Mouse (Mus musculus): ENCODE data around the gene Itga8. TPM values are rescaled to one million over a fixed set of nuclear protein-coding genes. Genes with fewer than 3 reads are reported as not detected.

The Itga8 gene
- polyA plus RNA-seq, 1 experiment from 2014 or later, result 2.7 TPM

GRCm38 (mm10) chr2:12156401-12156800, 145.3 kb downstream of the Itga8 start:
- no peak overlapping the region for H3K4me3 ChIP-seq (ENCODE audit: low read depth, low read length)
- no peak overlapping the region for H3K4me2 ChIP-seq (ENCODE audit: low read depth, low read length)
- no peaks in the 10 kb centered on the region for H3K9me3 ChIP-seq (replicated peaks; ENCODE audit: control insufficient read depth, low read length)
- H3K9ac ChIP-seq (ENCODE audit: low read depth, low read length), result no peak overlapping the region
- H3K36me3 ChIP-seq (ENCODE audit: control insufficient read depth, insufficient read depth), result no peaks in the 10 kb centered on the region
- no peaks in the 10 kb centered on the region for H3K27me3 ChIP-seq (ENCODE audit: control insufficient read depth, insufficient read depth, low read depth, low read length)
- H3K4me1 ChIP-seq (ENCODE audit: control insufficient read depth, low read depth, low read length), result no peaks in the 10 kb centered on the region
- H3K27ac ChIP-seq (ENCODE audit: low read length), result no peak overlapping the region
- no peak for ATAC-seq (ENCODE audit: low read depth)
- WGBS (ENCODE audit: insufficient replicate concordance), result 69% methylated on average over 3 of the region's 3 CpGs

DNA sequence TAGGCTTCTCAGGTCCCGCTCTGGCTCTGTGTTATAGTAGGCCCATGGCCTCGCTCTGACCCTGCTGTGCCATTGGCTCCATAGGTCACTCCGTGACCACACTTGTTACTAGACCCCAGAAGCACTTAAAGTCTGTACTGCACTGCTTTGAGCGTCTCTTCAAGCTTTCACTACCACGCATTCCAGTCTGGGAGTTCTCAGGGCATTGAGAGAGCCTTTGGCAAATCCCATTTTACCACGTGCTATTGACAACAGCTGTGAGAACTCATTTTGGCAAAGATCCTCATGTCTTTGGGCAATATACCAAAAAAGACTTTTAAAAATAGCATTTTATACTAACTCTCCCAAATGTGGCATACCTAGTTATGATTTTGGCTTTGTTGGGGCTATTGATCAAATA, 147.0 kb downstream of the Itga8 start:
- H3K27ac ChIP-seq (ENCODE audit: low read length), result no peak overlapping the region
- WGBS (ENCODE audit: insufficient replicate concordance), result 63% methylated on average over 6 of the region's 6 CpGs
- H3K27me3 ChIP-seq (ENCODE audit: control insufficient read depth, insufficient read depth, low read depth, low read length), result no peaks in the 10 kb centered on the region
- no peak overlapping the region for H3K9ac ChIP-seq (ENCODE audit: low read depth, low read length)
- no peak overlapping the region for H3K4me2 ChIP-seq (ENCODE audit: low read depth, low read length)
- no peak overlapping the region for H3K4me3 ChIP-seq (ENCODE audit: low read depth, low read length)
- ATAC-seq (ENCODE audit: low read depth), result no peak
- no peaks in the 10 kb centered on the region for H3K9me3 ChIP-seq (replicated peaks; ENCODE audit: control insufficient read depth, low read length)
- H3K36me3 ChIP-seq (ENCODE audit: control insufficient read depth, insufficient read depth), result no peaks in the 10 kb centered on the region
- H3K4me1 ChIP-seq (ENCODE audit: control insufficient read depth, low read depth, low read length), result no peaks in the 10 kb centered on the region

DNA sequence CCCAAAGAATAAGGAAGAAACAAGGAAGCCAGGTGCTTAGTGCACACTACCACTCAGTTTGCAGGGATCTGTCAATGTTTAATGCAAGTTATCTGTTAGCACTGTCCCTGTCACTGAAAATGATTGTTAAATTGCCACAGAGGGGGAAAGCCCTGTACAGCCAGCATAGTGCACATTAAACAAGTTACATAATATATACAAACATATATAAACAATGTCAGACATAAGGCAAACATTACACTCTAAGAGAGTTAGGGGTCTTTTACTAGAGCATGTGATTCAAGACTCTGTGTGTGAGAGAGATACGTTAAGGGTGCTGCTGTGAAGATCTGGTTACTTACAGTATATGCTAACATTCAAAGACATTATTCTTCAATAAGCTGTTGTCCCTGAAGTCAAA, 148.2 kb downstream of the Itga8 start:
- 53% methylated on average over 1 of the region's 1 CpGs for WGBS (ENCODE audit: insufficient replicate concordance)
- H3K9ac ChIP-seq (ENCODE audit: low read depth, low read length), result no peak overlapping the region
- no peak for ATAC-seq (ENCODE audit: low read depth)

DNA sequence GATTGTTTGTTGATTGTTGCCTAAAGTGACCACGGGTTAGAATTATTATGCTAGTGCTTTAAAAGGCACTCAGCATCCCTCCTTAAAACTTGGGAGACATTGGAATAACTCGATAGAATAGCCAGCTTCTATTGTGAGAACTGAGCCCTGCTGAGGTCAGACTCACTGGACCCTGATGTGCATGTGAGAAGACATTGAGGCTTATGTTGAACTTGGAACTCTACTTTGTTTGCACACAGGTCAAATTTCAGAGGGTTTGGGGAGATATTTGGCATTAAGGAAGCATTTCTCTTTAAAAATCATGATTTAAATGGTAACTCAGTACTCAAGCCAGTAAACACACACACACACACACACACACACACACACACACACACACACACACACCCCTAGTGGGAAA, 153.8 kb downstream of the Itga8 start:
- whole genome bisulfite sequencing (ENCODE audit: insufficient replicate concordance), result 55% methylated on average over 2 of the region's 2 CpGs
- Histone ChIP-seq H3K27ac (ENCODE audit: low read length) (no peak overlapping the region), H3K4me1 (ENCODE audit: control insufficient read depth, low read depth, low read length) (no peaks in the 10 kb centered on the region), H3K9ac (ENCODE audit: low read depth, low read length) (no peak overlapping the region), H3K4me3 (ENCODE audit: low read depth, low read length) (no peak overlapping the region), H3K9me3 (replicated peaks; ENCODE audit: control insufficient read depth, low read length) (no peaks in the 10 kb centered on the region), H3K27me3 (ENCODE audit: control insufficient read depth, insufficient read depth, low read depth, low read length) (no peaks in the 10 kb centered on the region), H3K36me3 (ENCODE audit: control insufficient read depth, insufficient read depth) (no peaks in the 10 kb centered on the region), H3K4me2 (ENCODE audit: low read depth, low read length) (no peak overlapping the region)
- ATAC-seq (ENCODE audit: low read depth), result 0 out of 2 replicates have a peak, but pooled peaks have one; percentile 32

More for the DNA sequence above, 148.2 kb downstream of the Itga8 start:
- Histone ChIP-seq H3K4me2 (ENCODE audit: low read depth, low read length) (no peak overlapping the region), H3K9me3 (replicated peaks; ENCODE audit: control insufficient read depth, low read length) (no peaks in the 10 kb centered on the region), H3K4me3 (ENCODE audit: low read depth, low read length) (no peak overlapping the region), H3K27ac (ENCODE audit: low read length) (no peak overlapping the region), H3K27me3 (ENCODE audit: control insufficient read depth, insufficient read depth, low read depth, low read length) (no peaks in the 10 kb centered on the region), H3K4me1 (ENCODE audit: control insufficient read depth, low read depth, low read length) (no peaks in the 10 kb centered on the region), H3K36me3 (ENCODE audit: control insufficient read depth, insufficient read depth) (no peaks in the 10 kb centered on the region)

GRCm38 (mm10) chr2:12146612-12147011, 155.1 kb downstream of the Itga8 start:
- Histone ChIP-seq H3K4me2 (ENCODE audit: low read depth, low read length) (no peak overlapping the region), H3K27ac (ENCODE audit: low read length) (no peak overlapping the region), H3K4me3 (ENCODE audit: low read depth, low read length) (no peak overlapping the region), H3K36me3 (ENCODE audit: control insufficient read depth, insufficient read depth) (no peaks in the 10 kb centered on the region), H3K9me3 (replicated peaks; ENCODE audit: control insufficient read depth, low read length) (no peaks in the 10 kb centered on the region), H3K4me1 (ENCODE audit: control insufficient read depth, low read depth, low read length) (no peaks in the 10 kb centered on the region), H3K9ac (ENCODE audit: low read depth, low read length) (no peak overlapping the region), H3K27me3 (ENCODE audit: control insufficient read depth, insufficient read depth, low read depth, low read length) (no peaks in the 10 kb centered on the region)
- ATAC-seq (ENCODE audit: low read depth), result no peak
- WGBS (ENCODE audit: insufficient replicate concordance), result 30% methylated on average over 2 of the region's 2 CpGs

DNA sequence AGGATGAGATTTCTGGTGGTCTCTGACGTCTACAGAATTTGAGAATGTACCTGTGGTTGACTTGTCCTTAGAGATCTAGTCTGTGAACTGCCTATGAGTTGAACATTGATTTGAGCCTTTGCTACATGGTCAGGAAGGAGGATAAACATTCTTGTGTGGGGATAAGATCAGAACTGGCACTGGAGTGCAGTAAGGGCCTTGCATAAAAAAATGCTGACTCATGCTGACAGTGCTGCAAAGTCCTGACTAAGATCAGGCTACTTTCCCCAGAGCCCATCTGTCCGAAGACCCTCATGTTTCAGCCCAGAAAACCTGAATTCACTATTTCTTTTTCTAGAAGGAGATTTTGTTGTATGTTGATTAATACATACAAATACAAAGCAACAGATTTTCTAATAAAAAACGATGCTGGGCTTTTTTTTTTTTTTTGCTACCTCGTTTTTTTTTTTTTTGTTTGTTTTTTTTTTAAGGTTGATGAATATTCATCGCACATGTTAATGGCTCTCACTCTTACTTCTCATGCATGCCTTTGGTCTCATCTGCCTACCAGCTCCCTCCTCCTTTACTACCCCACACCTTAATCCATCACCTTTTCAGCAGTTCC, 162.9 kb downstream of the Itga8 start:
- 55% methylated on average over 5 of the region's 5 CpGs for WGBS (ENCODE audit: insufficient replicate concordance)
- H3K4me1 ChIP-seq (ENCODE audit: control insufficient read depth, low read depth, low read length), result no peaks in the 10 kb centered on the region
- H3K27ac ChIP-seq (ENCODE audit: low read length), result no peak overlapping the region
- H3K4me3 ChIP-seq (ENCODE audit: low read depth, low read length), result no peak overlapping the region
- no peak overlapping the region for H3K9ac ChIP-seq (ENCODE audit: low read depth, low read length)
- no peaks in the 10 kb centered on the region for H3K36me3 ChIP-seq (ENCODE audit: control insufficient read depth, insufficient read depth)
- no peak for ATAC-seq (ENCODE audit: low read depth)
- no peaks in the 10 kb centered on the region for H3K9me3 ChIP-seq (replicated peaks; ENCODE audit: control insufficient read depth, low read length)
- no peaks in the 10 kb centered on the region for H3K27me3 ChIP-seq (ENCODE audit: control insufficient read depth, insufficient read depth, low read depth, low read length)
- no peak overlapping the region for H3K4me2 ChIP-seq (ENCODE audit: low read depth, low read length)

DNA sequence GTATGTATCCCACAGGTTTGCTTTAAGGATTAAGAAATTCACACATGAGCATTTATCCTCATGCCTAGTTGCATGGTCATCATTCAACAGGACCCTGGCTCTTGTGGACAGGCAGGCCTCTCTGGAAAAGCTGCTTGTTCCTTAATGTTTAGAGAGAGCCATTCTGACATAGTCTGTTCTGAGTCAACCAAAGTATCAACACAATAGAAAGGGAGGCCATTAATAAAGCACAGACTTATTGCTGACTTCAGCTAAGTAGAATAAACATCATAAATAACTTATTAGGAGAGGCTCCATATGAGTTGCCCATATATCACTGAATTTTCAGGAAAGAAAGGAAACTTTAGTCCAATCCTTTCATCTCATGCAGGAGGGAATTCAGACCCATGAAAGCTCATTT, 175.1 kb downstream of the Itga8 start:
- no peaks in the 10 kb centered on the region for H3K36me3 ChIP-seq (ENCODE audit: control insufficient read depth, insufficient read depth)
- H3K4me2 ChIP-seq (ENCODE audit: low read depth, low read length), result no peak overlapping the region
- H3K27me3 ChIP-seq (ENCODE audit: control insufficient read depth, insufficient read depth, low read depth, low read length), result no peaks in the 10 kb centered on the region
- H3K9ac ChIP-seq (ENCODE audit: low read depth, low read length), result no peak overlapping the region
- H3K27ac ChIP-seq (ENCODE audit: low read length), result no peak overlapping the region
- H3K4me1 ChIP-seq (ENCODE audit: control insufficient read depth, low read depth, low read length), result no peaks in the 10 kb centered on the region
- no peak for ATAC-seq (ENCODE audit: low read depth)
- no peaks in the 10 kb centered on the region for H3K9me3 ChIP-seq (replicated peaks; ENCODE audit: control insufficient read depth, low read length)
- no peak overlapping the region for H3K4me3 ChIP-seq (ENCODE audit: low read depth, low read length)

DNA sequence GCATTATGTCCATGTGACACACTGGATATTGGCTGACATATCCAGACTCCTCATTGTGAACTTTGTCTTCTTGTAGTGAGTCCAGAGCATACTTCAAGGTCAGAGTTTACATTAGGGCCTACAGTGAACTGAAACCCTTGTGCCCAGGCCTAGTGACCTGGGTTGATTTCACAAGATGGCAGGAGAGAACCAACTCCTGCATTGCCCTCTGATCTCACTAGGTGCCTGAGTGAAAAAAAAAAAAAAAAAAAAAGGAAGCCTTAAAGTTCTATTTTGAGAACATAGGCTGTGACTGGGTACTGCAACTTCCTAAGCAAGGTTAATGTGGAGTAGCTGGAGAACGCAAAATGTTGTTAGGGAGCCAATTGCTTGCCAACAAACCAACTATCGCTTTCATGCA, 186.2 kb downstream of the Itga8 start:
- H3K9ac ChIP-seq (ENCODE audit: low read depth, low read length), result no peak overlapping the region
- WGBS (ENCODE audit: insufficient replicate concordance), result 49% methylated on average over 2 of the region's 2 CpGs

GRCm38 (mm10) chr2:12109306-12109705, 192.4 kb downstream of the Itga8 start:
- Histone ChIP-seq H3K36me3 (ENCODE audit: control insufficient read depth, insufficient read depth) (no peaks in the 10 kb centered on the region), H3K4me2 (ENCODE audit: low read depth, low read length) (no peak overlapping the region), H3K9me3 (replicated peaks; ENCODE audit: control insufficient read depth, low read length) (no peaks in the 10 kb centered on the region), H3K9ac (ENCODE audit: low read depth, low read length) (no peak overlapping the region), H3K4me1 (ENCODE audit: control insufficient read depth, low read depth, low read length) (no peaks in the 10 kb centered on the region), H3K4me3 (ENCODE audit: low read depth, low read length) (no peak overlapping the region), H3K27me3 (ENCODE audit: control insufficient read depth, insufficient read depth, low read depth, low read length) (no peaks in the 10 kb centered on the region), H3K27ac (ENCODE audit: low read length) (no peak overlapping the region)
- 54% methylated on average over 3 of the region's 3 CpGs for whole genome bisulfite sequencing (ENCODE audit: insufficient replicate concordance)
- no peak for ATAC-seq (ENCODE audit: low read depth)

More for the DNA sequence above, 186.2 kb downstream of the Itga8 start:
- Histone ChIP-seq H3K36me3 (ENCODE audit: control insufficient read depth, insufficient read depth) (no peaks in the 10 kb centered on the region), H3K27ac (ENCODE audit: low read length) (no peak overlapping the region), H3K4me2 (ENCODE audit: low read depth, low read length) (no peak overlapping the region), H3K9me3 (replicated peaks; ENCODE audit: control insufficient read depth, low read length) (no peaks in the 10 kb centered on the region), H3K4me1 (ENCODE audit: control insufficient read depth, low read depth, low read length) (no peaks in the 10 kb centered on the region), H3K4me3 (ENCODE audit: low read depth, low read length) (no peak overlapping the region), H3K27me3 (ENCODE audit: control insufficient read depth, insufficient read depth, low read depth, low read length) (no peaks in the 10 kb centered on the region)
- no peak for ATAC-seq (ENCODE audit: low read depth)

Data from liver, embryonic 16.5 days (tissue).